Mouse (Mus musculus) forebrain, embryonic 13.5 days (tissue): Measurements from ENCODE around the gene Ifi27l2b. TPM values are rescaled to one million over a fixed set of nuclear protein-coding genes. Genes with fewer than 3 reads are reported as not detected.
"Not testable (repeated sequence)": the region's sequence is repeated elsewhere in the genome, so short reads cannot be mapped to it uniquely, and the experiment has no call there.

ENCODE experiments used
- ATAC-seq: fragments of 200-750 bp; cut with Nextera tagmentation; 2 replicates; pipeline ENCODE4 v1.8.0; 2017
- H3K27ac ChIP-seq: fragments of 300-500 bp; sonication (generic); 2 replicates; pipeline ENCODE4 v1.5.1; 2015; ENCODE audit warnings: inconsistent platforms, mild to moderate bottlenecking, moderate library complexity
- H3K27me3 ChIP-seq: fragments of 300-500 bp; sonication (generic); 2 replicates; pipeline ENCODE4 v1.6.1; 2015; ENCODE audit warnings: mild to moderate bottlenecking, inconsistent platforms
- H3K36me3 ChIP-seq: fragments of 300-500 bp; sonication (generic); 2 replicates; pipeline ENCODE4 v1.6.1; 2015; ENCODE audit warnings: mild to moderate bottlenecking, inconsistent platforms; ENCODE audit not compliant: poor library complexity, severe bottlenecking
- H3K4me1 ChIP-seq: fragments of 300-500 bp; sonication (generic); 2 replicates; pipeline ENCODE4 v1.6.1; 2015; ENCODE audit warnings: inconsistent platforms
- H3K4me2 ChIP-seq: fragments of 300-500 bp; sonication (generic); 2 replicates; pipeline ENCODE4 v1.6.1; 2015; ENCODE audit warnings: inconsistent platforms, mild to moderate bottlenecking, moderate library complexity
- H3K4me3 ChIP-seq: fragments of 300-500 bp; sonication (generic); 2 replicates; pipeline ENCODE4 v1.5.1; 2015; ENCODE audit warnings: mild to moderate bottlenecking, inconsistent platforms
- H3K9ac ChIP-seq: fragments of 300-500 bp; sonication (generic); 2 replicates; pipeline ENCODE4 v1.6.1; 2015; ENCODE audit warnings: mild to moderate bottlenecking, inconsistent platforms
- H3K9me3 ChIP-seq: fragments of 300-500 bp; sonication (generic); replicated peaks from 2 replicates; pipeline ENCODE4 v1.6.1; 2016; ENCODE audit warnings: inconsistent platforms
- WGBS: fragments of 180-500 bp; shearing (Covaris S2); methylation state at CpG from one replicate; pipeline ENCODE4 v1.1.7; 2015; 5-methylcytosine and 5-hydroxymethylcytosine counted together
- polyA plus RNA-seq: library from polyadenylated mRNA; unstranded; fragments of >200 nt; fragmentation: Nextera tagmentation; extraction: Ambion mirVana; gene quantifications from 2 replicates; pipeline ENCODE4 v1.2.1, GENCODE M21; 2015

The Ifi27l2b gene
- polyA plus RNA-seq: not detected in 2 replicates

DNA sequence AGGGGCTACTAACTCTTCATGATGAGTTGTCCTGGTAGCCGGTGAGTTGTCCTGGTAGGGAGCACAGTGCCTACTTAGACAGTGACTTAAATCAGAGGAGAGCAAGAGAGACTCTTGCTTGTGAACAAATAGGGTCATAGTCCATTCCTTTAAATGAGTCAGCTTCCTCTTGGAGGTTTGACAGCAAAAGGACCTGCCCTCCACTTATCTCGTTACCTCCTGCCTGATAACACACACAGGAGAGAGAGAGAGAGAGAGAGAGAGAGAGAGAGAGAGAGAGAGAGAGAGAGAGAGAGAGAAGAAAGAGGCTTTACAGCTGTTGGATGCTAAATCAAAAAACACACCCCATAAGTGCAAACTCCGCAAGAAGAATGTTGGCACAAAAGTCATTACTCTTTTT lies at the start of gene Ifi27l2b:
TSS of gene Ifi27l2b (minus strand) at position 84 of the 400 bp plus-strand sequence.
- Histone ChIP-seq H3K4me3 (no peak within 1 kb of the TSS), H3K9ac (no peak within 1 kb of the TSS), H3K4me2 (no peak within 1 kb of the TSS), H3K27me3 (no peaks in the 10 kb centered on the region), H3K4me1 (no peaks in the 10 kb centered on the region), H3K27ac (no peak within 1 kb of the TSS), H3K36me3 (no peaks in the 10 kb centered on the region), H3K9me3 (no peaks in the 10 kb centered on the region)
- 66% methylated on average over 3 of the region's 3 CpGs for WGBS
- ATAC-seq: no peak

DNA sequence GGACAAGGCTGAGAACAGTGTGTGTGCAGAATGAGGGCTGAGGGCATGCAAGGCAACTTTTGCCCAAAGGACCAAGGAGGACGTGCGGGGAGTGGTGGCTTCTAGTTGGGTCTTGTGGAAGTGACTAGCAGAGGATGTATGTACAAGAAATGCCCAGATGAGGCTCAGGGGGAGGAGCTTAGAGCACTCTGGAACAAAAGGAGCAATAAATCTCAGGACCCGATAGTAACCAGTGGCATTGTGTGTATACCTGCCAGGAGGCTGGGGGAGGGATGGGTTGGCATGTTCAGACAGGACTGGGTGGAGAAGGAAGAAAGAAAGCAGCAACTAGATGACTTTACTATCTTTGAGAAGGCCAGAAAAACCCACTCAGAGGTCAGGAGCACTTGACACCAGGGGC lies 47.4 kb upstream of the Ifi27l2b start:
- H3K4me1 ChIP-seq: no peaks in the 10 kb centered on the region
- no peak overlapping the region for H3K9ac ChIP-seq
- no peak overlapping the region for H3K4me3 ChIP-seq
- H3K4me2 ChIP-seq: no peak overlapping the region
- no peak for ATAC-seq
- no peak overlapping the region for H3K27ac ChIP-seq
- H3K9me3 ChIP-seq: no peaks in the 10 kb centered on the region
- WGBS: 93% methylated on average over 3 of the region's 3 CpGs
- no peaks in the 10 kb centered on the region for H3K36me3 ChIP-seq
- no peaks in the 10 kb centered on the region for H3K27me3 ChIP-seq

DNA sequence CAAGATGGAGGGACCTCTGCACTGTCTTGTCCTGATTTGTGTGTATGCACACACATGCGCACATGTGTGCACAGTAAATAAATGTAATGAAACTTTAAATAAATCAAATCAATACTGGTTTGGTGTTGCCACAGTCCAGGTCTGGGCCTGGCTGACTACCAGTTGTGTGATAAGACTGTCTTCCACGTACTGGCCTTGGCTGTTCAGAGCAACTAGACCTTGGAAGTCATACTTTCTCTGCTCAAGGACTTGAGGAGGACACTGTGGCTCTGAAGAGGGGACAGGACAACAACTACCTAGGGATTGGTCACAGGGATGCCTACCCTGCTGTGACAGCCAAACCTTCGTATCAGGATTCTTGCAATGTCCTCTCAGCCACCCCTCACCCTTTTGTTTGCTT lies 46.3 kb upstream of the Ifi27l2b start:
- Histone ChIP-seq H3K4me3 (no peak overlapping the region), H3K27me3 (no peaks in the 10 kb centered on the region), H3K9ac (no peak overlapping the region), H3K4me2 (no peak overlapping the region), H3K36me3 (no peaks in the 10 kb centered on the region), H3K4me1 (no peaks in the 10 kb centered on the region), H3K9me3 (no peaks in the 10 kb centered on the region), H3K27ac (no peak overlapping the region)
- ATAC-seq: no peak
- WGBS: 69% methylated on average over 3 of the region's 3 CpGs

DNA sequence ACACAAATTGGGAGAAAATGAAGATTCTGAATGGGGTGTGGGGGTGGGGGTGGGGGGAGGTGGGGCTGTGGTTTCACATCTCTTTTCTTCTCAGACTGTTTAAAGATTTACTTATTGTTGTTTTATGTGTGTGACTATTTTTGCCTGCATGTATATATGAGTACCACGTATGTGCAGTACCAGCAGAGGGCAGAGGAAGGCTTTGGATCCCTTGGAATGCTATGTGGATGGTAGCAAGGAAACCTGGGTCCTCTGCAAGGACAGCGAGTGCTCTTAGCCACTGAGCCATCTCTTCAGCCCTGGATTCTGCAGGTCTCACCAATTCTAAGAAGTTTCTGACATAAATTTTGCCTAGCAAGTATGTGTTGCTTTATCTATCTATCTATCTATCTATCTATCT lies 42.2 kb upstream of the Ifi27l2b start:
- H3K9ac ChIP-seq: no peak overlapping the region
- ATAC-seq: no peak
- H3K4me3 ChIP-seq: no peak overlapping the region
- no peaks in the 10 kb centered on the region for H3K4me1 ChIP-seq
- no peaks in the 10 kb centered on the region for H3K27me3 ChIP-seq
- H3K27ac ChIP-seq: no peak overlapping the region
- H3K36me3 ChIP-seq: no peaks in the 10 kb centered on the region
- no peak overlapping the region for H3K4me2 ChIP-seq
- no peaks in the 10 kb centered on the region for H3K9me3 ChIP-seq
- 69% methylated on average over 2 of the region's 2 CpGs for WGBS

DNA sequence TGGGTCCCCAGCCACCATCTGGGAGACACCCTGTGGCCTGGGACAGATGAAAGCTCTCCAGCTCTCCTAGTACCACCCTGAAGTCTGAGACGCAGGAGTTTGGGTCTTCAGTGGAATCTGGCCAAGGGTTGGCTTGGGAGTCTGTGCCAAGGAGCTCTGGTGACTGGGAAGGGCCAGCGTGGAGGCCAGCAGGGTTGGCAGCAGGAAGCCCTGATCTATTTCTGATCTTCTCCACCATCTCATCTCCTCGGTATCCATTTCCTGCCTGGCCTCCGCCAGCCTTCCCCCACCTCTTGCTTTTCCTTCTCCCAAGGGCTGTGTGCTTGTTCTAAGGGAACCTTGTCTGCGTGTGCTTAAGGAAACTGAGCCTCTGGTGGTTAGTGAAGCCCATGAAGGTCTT lies 41.7 kb upstream of the Ifi27l2b start:
- no peak overlapping the region for H3K9ac ChIP-seq
- H3K4me1 ChIP-seq: no peaks in the 10 kb centered on the region
- no peak for ATAC-seq
- no peaks in the 10 kb centered on the region for H3K36me3 ChIP-seq
- no peaks in the 10 kb centered on the region for H3K9me3 ChIP-seq
- WGBS: 82% methylated on average over 5 of the region's 5 CpGs
- no peak overlapping the region for H3K27ac ChIP-seq
- H3K4me3 ChIP-seq: no peak overlapping the region
- H3K27me3 ChIP-seq: no peaks in the 10 kb centered on the region
- H3K4me2 ChIP-seq: no peak overlapping the region

DNA sequence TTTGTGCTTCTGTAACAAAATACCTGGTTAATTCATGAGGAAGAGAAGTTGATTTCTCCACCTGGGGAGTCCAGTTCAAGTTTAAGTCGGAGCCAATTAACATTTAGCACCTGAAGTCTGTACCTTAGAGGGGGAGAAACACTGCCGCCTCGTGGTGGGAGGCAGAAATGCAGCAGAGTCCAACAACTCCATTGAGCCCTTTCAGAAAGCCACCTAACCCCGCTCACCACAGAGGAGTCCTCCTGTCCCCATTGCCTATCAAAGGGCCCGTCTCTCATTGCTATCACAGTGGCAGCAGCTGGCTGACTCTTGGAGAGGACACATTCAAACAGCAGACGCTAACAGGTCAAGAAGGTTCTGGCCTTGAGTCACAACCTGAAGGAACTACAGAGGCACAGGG lies 37.5 kb upstream of the Ifi27l2b start:
- no peaks in the 10 kb centered on the region for H3K9me3 ChIP-seq
- no peaks in the 10 kb centered on the region for H3K4me1 ChIP-seq
- no peak overlapping the region for H3K27ac ChIP-seq
- ATAC-seq: no peak
- H3K4me2 ChIP-seq: no peak overlapping the region
- WGBS: 26% methylated on average over 6 of the region's 6 CpGs
- no peaks in the 10 kb centered on the region for H3K27me3 ChIP-seq
- no peaks in the 10 kb centered on the region for H3K36me3 ChIP-seq
- H3K9ac ChIP-seq: no peak overlapping the region
- H3K4me3 ChIP-seq: no peak overlapping the region

DNA sequence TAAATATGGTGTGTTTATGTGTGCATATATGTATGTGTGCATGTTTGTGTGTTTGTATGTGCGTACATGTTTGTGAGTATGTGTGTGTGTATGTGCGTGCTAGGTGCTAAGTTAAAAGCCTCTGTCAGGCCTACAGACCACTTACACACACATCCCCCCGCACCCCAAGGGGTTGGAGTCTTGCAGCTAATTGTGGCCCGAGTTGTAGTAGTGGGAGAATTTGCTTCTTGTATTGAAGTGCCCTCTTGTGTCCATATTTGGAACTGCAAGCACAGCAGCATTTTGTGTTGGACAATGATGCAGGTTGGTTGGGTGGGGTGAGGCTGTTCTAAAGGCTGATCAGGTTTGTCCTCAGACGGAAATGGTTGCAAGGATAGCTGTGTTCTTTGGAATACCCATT lies 35.7 kb upstream of the Ifi27l2b start:
- no peak overlapping the region for H3K4me2 ChIP-seq
- H3K36me3 ChIP-seq: no peaks in the 10 kb centered on the region
- no peak overlapping the region for H3K9ac ChIP-seq
- H3K4me1 ChIP-seq: no peaks in the 10 kb centered on the region
- no peaks in the 10 kb centered on the region for H3K27me3 ChIP-seq
- H3K9me3 ChIP-seq: no peaks in the 10 kb centered on the region
- WGBS: 29% methylated on average over 5 of the region's 5 CpGs
- ATAC-seq: peak; percentile 33; the same call in 1 of the 2 replicates
- H3K4me3 ChIP-seq: no peak overlapping the region
- no peak overlapping the region for H3K27ac ChIP-seq

DNA sequence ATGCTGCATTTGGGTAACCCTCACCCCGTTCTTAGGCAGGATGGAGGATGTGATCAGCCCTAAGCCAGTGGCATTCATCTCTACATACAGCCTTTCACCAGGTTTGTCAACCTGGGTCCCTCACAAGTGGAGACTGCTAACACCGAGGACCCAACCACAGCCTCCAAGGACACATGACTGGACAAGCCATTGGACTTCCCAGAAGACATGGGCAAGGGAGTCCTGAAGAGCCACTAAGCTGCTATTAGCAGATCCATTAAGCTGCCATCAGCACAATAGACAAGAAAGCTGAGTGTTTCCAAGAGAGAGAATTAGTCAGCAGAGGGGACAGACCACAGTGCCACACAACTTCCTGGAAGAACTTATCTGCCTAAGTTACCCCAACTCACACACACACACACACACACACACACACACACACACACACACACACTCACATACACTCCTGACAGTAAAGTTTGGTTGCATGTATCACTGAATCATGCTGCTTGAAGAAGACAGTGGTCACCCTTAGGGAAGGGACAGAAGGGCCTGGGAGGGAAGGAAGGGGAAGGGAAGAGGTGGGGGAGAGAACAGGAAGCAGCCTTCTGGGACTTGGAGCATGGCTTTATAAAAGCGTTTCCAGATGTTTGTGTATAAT lies 34.2 kb upstream of the Ifi27l2b start:
- Histone ChIP-seq H3K9me3 (no peaks in the 10 kb centered on the region), H3K4me1 (no peaks in the 10 kb centered on the region), H3K36me3 (no peaks in the 10 kb centered on the region), H3K27ac (no peak overlapping the region), H3K4me2 (no peak overlapping the region), H3K27me3 (no peaks in the 10 kb centered on the region), H3K4me3 (no peak overlapping the region), H3K9ac (no peak overlapping the region)
- ATAC-seq: no peak
- WGBS: 77% methylated on average over 3 of the region's 3 CpGs

DNA sequence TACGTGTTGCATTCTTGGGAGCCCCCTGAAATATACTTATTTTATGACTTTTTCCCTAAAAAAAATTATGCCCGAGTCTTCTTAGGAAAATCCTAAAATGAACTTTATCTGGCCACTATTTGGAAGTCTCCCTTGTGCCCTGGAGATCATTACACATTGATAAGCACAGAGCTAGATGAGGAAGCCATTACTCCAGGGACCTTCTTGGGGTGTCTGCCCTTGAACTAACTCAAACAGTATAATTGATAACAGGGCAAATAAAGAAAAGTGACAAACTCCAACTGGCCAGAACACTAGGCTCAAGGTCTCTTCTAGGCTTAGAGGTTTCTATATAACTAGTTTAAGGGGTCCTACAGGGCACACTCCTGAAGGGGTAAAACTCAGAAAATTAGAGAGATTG lies 30.7 kb upstream of the Ifi27l2b start:
- no peaks in the 10 kb centered on the region for H3K27me3 ChIP-seq
- H3K27ac ChIP-seq: no peak overlapping the region
- no peak overlapping the region for H3K4me3 ChIP-seq
- whole genome bisulfite sequencing: 74% methylated on average over 2 of the region's 2 CpGs
- no peaks in the 10 kb centered on the region for H3K4me1 ChIP-seq
- ATAC-seq: no peak
- no peaks in the 10 kb centered on the region for H3K9me3 ChIP-seq
- no peaks in the 10 kb centered on the region for H3K36me3 ChIP-seq
- no peak overlapping the region for H3K4me2 ChIP-seq
- H3K9ac ChIP-seq: no peak overlapping the region

DNA sequence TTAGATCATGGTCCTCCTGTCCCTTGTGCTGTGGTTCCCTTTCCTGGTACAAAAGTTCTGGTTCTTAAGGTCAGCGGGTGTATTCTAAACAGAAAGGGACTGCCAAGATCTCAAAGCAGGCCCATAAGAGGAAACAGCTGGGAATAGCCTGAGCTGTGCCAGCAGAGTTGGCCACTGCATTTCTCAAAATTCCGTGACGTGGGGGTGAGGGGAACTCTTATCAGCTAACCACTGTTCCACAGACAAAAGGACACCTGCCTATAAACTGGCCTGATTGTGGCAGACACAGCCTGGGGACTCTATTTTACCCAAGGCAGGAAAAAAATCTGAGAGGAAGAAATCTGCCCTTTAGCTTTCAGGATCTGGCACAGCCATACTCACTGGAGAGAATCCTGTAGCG lies 30.3 kb upstream of the Ifi27l2b start:
- no peaks in the 10 kb centered on the region for H3K9me3 ChIP-seq
- H3K4me3 ChIP-seq: no peak overlapping the region
- no peaks in the 10 kb centered on the region for H3K4me1 ChIP-seq
- H3K36me3 ChIP-seq: no peaks in the 10 kb centered on the region
- WGBS: 78% methylated on average over 4 of the region's 4 CpGs
- no peak overlapping the region for H3K4me2 ChIP-seq
- no peak overlapping the region for H3K27ac ChIP-seq
- ATAC-seq: no peak
- no peaks in the 10 kb centered on the region for H3K27me3 ChIP-seq
- no peak overlapping the region for H3K9ac ChIP-seq

DNA sequence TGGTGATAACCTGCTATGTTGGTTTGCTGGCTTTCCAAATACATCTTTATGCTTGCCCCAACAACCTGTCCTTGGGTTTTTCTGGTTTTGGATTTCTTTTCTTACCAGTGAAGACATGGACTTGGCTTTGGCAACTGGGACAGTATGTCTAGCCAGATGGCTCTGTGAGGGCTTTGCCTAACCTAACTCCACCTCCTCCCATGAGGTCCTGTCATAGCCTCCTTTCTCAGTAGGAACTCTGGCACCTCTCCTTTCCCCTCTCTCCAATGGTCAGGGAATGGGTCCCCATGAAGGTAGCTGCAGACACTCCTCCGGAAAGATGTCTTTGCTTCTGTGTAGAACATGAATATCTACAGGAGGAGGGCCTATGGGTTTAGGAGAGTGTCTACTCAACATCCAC lies 29.7 kb upstream of the Ifi27l2b start:
- no peak for ATAC-seq
- H3K9me3 ChIP-seq: no peaks in the 10 kb centered on the region
- no peak overlapping the region for H3K9ac ChIP-seq
- no peaks in the 10 kb centered on the region for H3K27me3 ChIP-seq
- WGBS: 90% methylated on average over 1 of the region's 1 CpGs
- H3K27ac ChIP-seq: no peak overlapping the region
- no peak overlapping the region for H3K4me2 ChIP-seq
- no peak overlapping the region for H3K4me3 ChIP-seq
- H3K36me3 ChIP-seq: no peaks in the 10 kb centered on the region
- no peaks in the 10 kb centered on the region for H3K4me1 ChIP-seq

DNA sequence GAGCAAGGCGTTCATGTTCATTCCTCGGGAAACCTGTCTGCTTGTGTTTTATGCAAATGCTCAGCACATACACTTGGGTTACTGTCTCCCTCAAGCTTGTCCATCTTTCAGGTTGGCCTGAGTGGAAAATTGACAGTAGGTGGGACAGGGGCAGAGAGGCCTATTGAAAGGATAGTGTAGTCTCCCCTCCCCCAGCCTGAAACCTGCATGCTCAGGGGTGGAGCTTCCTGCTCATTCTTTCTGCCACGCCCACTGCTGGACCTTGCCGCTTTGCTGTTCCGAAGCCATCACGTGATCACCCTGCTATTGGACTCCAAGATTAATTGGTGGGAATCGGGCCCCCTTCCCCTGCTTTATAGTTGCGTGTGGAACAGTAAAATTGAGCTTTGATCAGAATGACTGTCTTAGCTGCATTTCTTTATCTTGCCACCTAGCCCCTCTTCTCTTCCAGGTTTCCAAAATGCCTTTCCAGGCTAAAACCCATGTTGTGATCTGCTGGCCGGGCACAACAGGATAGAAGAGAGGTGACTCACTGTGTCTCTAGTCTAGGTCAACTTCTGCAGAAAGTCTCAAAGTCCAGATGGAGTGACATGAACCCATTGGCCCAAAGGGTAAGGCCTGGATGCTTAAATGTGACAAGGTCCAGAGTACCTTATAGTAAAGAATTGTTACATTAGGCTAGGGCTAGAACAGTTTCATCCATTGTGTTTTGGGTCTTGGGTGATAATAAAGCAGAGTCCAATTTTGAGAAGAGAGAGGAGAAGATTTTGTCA lies 27.4 kb upstream of the Ifi27l2b start:
- H3K9me3 ChIP-seq, H3K4me2 ChIP-seq, H3K36me3 ChIP-seq, H3K9ac ChIP-seq, H3K27me3 ChIP-seq, H3K27ac ChIP-seq, H3K4me1 ChIP-seq, ATAC-seq, H3K4me3 ChIP-seq: not testable (repeated sequence)
- 63% methylated on average over 9 of the region's 9 CpGs for WGBS

DNA sequence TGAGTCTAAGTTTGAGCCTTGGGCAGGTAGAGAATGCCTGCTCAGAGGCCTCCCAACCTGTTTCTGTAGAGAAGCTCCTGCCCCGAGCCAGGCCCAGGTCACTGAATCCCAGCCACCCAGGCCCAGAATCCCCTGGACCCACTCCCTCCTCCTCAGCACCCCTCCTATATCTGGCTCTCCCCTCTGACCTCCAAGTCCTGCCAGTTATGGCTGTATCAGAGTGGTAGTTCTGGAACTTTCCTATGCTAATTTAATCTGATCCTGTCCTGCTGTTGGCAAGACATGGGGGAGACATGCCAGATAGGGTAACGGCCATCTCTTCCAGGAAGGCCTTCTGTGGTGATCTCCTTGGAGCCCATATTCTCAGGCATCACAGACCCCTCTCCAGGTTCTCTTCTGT lies 25.8 kb upstream of the Ifi27l2b start:
- Histone ChIP-seq H3K4me1 (no peaks in the 10 kb centered on the region), H3K27ac (no peak overlapping the region), H3K9me3 (no peaks in the 10 kb centered on the region), H3K4me3 (no peak overlapping the region), H3K4me2 (no peak overlapping the region), H3K27me3 (no peaks in the 10 kb centered on the region), H3K36me3 (no peaks in the 10 kb centered on the region), H3K9ac (no peak overlapping the region)
- ATAC-seq: no peak
- 80% methylated on average over 2 of the region's 2 CpGs for WGBS
